ENCODE assay signal across 9 mouse cellular contexts in the genomic region with DNA sequence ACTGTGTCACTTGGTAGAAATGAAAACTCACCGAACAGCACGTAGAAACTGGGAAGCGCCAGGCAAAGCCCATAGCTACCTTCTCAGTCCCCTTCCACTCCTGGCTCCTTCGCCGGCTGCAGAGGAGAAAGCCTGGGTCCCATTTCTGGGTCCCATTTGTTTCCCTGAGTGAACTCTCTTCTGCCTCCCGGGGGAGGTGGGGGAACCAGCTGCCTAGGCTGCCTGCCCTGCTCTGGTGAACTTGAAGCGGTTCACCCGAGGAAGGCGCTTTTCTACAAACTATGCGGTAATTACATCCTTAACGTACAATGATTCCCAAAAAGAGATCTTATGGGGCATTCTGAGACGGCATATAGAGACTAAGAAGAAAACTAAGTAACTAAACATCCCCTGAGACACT. TPM values are rescaled to one million over a fixed set of nuclear protein-coding genes. Genes with fewer than 3 reads are reported as not detected.
A peak's percentile ranks its signal among the peaks of the same experiment; 100 is the strongest.
DNase-seq lines count a peak whose midpoint lies in the region; ATAC-seq and TF ChIP-seq lines count a peak whose summit lies in the region.
"Had no signal": no experiment of that assay in that cellular context is flagged by ENCODE, and none has a peak within 500 bp of the region (broad histone marks: within the 10 kb centered on the region; RNA-seq: fewer than 3 reads in every experiment).

No protein-coding gene starts in this region.

- no peak for TF ChIP-seq CTCF in midbrain, postnatal 0 days (IDR thresholded peaks at IDR 0.05)

- peaks cover 48% of the 10 kb centered on the region for H3K4me1 ChIP-seq in kidney, embryonic 16.5 days (ENCODE audit: insufficient read depth, low read length)
- peaks cover 22% of the 10 kb centered on the region for H3K4me1 ChIP-seq in embryonic facial prominence, embryonic 13.5 days
- H3K4me1 ChIP-seq in intestine, embryonic 14.5 days (replicated peaks; ENCODE audit: control insufficient read depth, insufficient read depth, low read length) = peaks cover 21% of the 10 kb centered on the region
- H3K4me1 ChIP-seq in midbrain, postnatal 0 days (ENCODE audit: insufficient read depth, low read length) = no peaks in the 10 kb centered on the region

- peak overlapping the region; percentile 90 for H3K27ac ChIP-seq in kidney, embryonic 16.5 days (ENCODE audit: low read length)
- H3K27ac ChIP-seq in embryonic facial prominence, embryonic 13.5 days = peak overlapping the region; percentile 75
- H3K27ac ChIP-seq in intestine, embryonic 14.5 days (ENCODE audit: low read depth) = peak overlapping the region; percentile 89
- H3K27ac ChIP-seq in midbrain, postnatal 0 days (ENCODE audit: low read depth, low read length) = no peak overlapping the region

- H3K36me3 ChIP-seq in kidney, embryonic 16.5 days (ENCODE audit: insufficient read depth, low read length) = no peaks in the 10 kb centered on the region
- no peaks in the 10 kb centered on the region for H3K36me3 ChIP-seq in embryonic facial prominence, embryonic 13.5 days
- no peaks in the 10 kb centered on the region for H3K36me3 ChIP-seq in intestine, embryonic 14.5 days (ENCODE audit: control insufficient read depth, insufficient read depth, low read length)
- no peaks in the 10 kb centered on the region for H3K36me3 ChIP-seq in midbrain, postnatal 0 days (ENCODE audit: insufficient read depth, low read length)

- H3K9me3 ChIP-seq in kidney, embryonic 16.5 days (ENCODE audit: low read length) = no peaks in the 10 kb centered on the region
- no peaks in the 10 kb centered on the region for H3K9me3 ChIP-seq in embryonic facial prominence, embryonic 13.5 days
- no peaks in the 10 kb centered on the region for H3K9me3 ChIP-seq in intestine, embryonic 14.5 days (ENCODE audit: control insufficient read depth, low read length)
- H3K9me3 ChIP-seq in midbrain, postnatal 0 days (ENCODE audit: low read length) = no peaks in the 10 kb centered on the region

- no peak for DNase-seq in kidney, adult 18-20 months
- peak; percentile 68 for DNase-seq in intestine, embryonic 14.5 days (ENCODE audit: low spot score)
- no peak for DNase-seq in midbrain, postnatal 0 days (ENCODE audit: low spot score)
- no peak for DNase-seq in right cerebral cortex, postnatal 10 days (ENCODE audit: low spot score in 2 of 2)
- DNase-seq in adrenal gland, postnatal 25 days = no peak

- H3K4me2 ChIP-seq in kidney, embryonic 16.5 days (replicated peaks; ENCODE audit: low read depth, low read length) = peak overlapping the region; percentile 90
- peak overlapping the region; percentile 90 for H3K4me2 ChIP-seq in embryonic facial prominence, embryonic 13.5 days
- H3K4me2 ChIP-seq in intestine, embryonic 14.5 days (ENCODE audit: low read length) = peak overlapping the region; percentile 75
- H3K4me2 ChIP-seq in midbrain, postnatal 0 days (ENCODE audit: low read depth, low read length, poor library complexity, severe bottlenecking) = peak overlapping the region; percentile 49; the same call in 1 of the 2 replicates

- 3% methylated on average over 12 of the region's 12 CpGs for WGBS in kidney, embryonic 16.5 days
- 1% methylated on average over 12 of the region's 12 CpGs for WGBS in embryonic facial prominence, embryonic 13.5 days
- WGBS in intestine, embryonic 14.5 days = 4% methylated on average over 12 of the region's 12 CpGs
- WGBS in midbrain, postnatal 0 days = 10% methylated on average over 12 of the region's 12 CpGs

- no peak; the same call in 1 of the 2 replicates for ATAC-seq in kidney, embryonic 16.5 days (ENCODE audit: low FRiP score, low TSS enrichment)
- no peak for ATAC-seq in embryonic facial prominence, embryonic 13.5 days (ENCODE audit: insufficient number of reproducible peaks, insufficient read depth, low FRiP score, low TSS enrichment, low read depth)
- no peak for ATAC-seq in intestine, embryonic 14.5 days (replicated peaks; ENCODE audit: low FRiP score, low TSS enrichment, low read depth)
- ATAC-seq in midbrain, postnatal 0 days (ENCODE audit: low FRiP score) = no peak
- no peak for ATAC-seq in inflammation-experienced regulatory T-cells, adult 6 months

- H3K27me3 ChIP-seq in kidney, embryonic 16.5 days (ENCODE audit: insufficient read depth, low read length) = no peaks in the 10 kb centered on the region; the same call in 1 of the 2 replicates
- peaks cover 64% of the 10 kb centered on the region for H3K27me3 ChIP-seq in embryonic facial prominence, embryonic 13.5 days
- peaks cover 15% of the 10 kb centered on the region; the same call in 1 of the 2 replicates for H3K27me3 ChIP-seq in intestine, embryonic 14.5 days (replicated peaks; ENCODE audit: control insufficient read depth, insufficient read depth, low read length)
- H3K27me3 ChIP-seq in midbrain, postnatal 0 days (ENCODE audit: insufficient read depth, low read length) = peaks cover 31% of the 10 kb centered on the region

- H3K4me3 ChIP-seq in kidney, embryonic 16.5 days (ENCODE audit: low read length) = peak overlapping the region; percentile 64
- peak overlapping the region; percentile 54 for H3K4me3 ChIP-seq in embryonic facial prominence, embryonic 13.5 days
- H3K4me3 ChIP-seq in intestine, embryonic 14.5 days (ENCODE audit: low read depth, low read length) = peak overlapping the region; percentile 56
- no peak overlapping the region for H3K4me3 ChIP-seq in midbrain, postnatal 0 days (ENCODE audit: low read depth, low read length)

- peak overlapping the region; percentile 85 for H3K9ac ChIP-seq in kidney, embryonic 16.5 days (replicated peaks; ENCODE audit: low read length)
- H3K9ac ChIP-seq in embryonic facial prominence, embryonic 13.5 days = peak overlapping the region; percentile 69
- H3K9ac ChIP-seq in intestine, embryonic 14.5 days (ENCODE audit: low read length) = peak overlapping the region; percentile 65
- no peak overlapping the region for H3K9ac ChIP-seq in midbrain, postnatal 0 days (replicated peaks; ENCODE audit: low read length, poor library complexity, severe bottlenecking)

RNA-seq across cellular contexts. Expression of a gene that starts 0.8 kb away (rescaled TPM):
- 78.6 and 84.8 TPM in 2 replicates for polyA plus RNA-seq in kidney, embryonic 16.5 days (2015; fragmentation: Nextera tagmentation; extraction: Ambion mirVana)
- polyA plus RNA-seq in embryonic facial prominence, embryonic 13.5 days (2015; fragmentation: Nextera tagmentation; extraction: Ambion mirVana) = 9.5 and 12.1 TPM in 2 replicates
- 27.5 and 33.8 TPM in 2 replicates for polyA plus RNA-seq in intestine, embryonic 14.5 days (2014; fragmentation: Nextera tagmentation; extraction: Ambion mirVana)
- 9.6 and 12.6 TPM in 2 replicates for total RNA-seq in midbrain, postnatal 0 days (2014; rRNA removed)
- polyA plus RNA-seq in midbrain, postnatal 0 days (2015; fragmentation: Nextera tagmentation; extraction: Ambion mirVana) = 8.4 and 9.7 TPM in 2 replicates
- not detected for polyA plus RNA-seq in inflammation-experienced regulatory T-cells, adult 6 months (2017; shearing (Covaris generic))
- not detected in 2 replicates for total RNA-seq in adrenal gland, postnatal 25 days (2021)
- total RNA-seq: common myeloid progenitor, adult 5-6 weeks had no signal

RNA-seq across cellular contexts. Expression of a gene that starts 44.2 kb away (rescaled TPM):
- polyA plus RNA-seq in kidney, embryonic 16.5 days (2015; fragmentation: Nextera tagmentation; extraction: Ambion mirVana) = 21.7 and 24.3 TPM in 2 replicates
- polyA plus RNA-seq in embryonic facial prominence, embryonic 13.5 days (2015; fragmentation: Nextera tagmentation; extraction: Ambion mirVana) = 8.1 and 10.6 TPM in 2 replicates
- 3.2 and 5.0 TPM in 2 replicates for polyA plus RNA-seq in intestine, embryonic 14.5 days (2014; fragmentation: Nextera tagmentation; extraction: Ambion mirVana)
- 1.5 and 3.8 TPM in 2 replicates for total RNA-seq in midbrain, postnatal 0 days (2014; rRNA removed)
- polyA plus RNA-seq in midbrain, postnatal 0 days (2015; fragmentation: Nextera tagmentation; extraction: Ambion mirVana) = 0.38 and 0.49 TPM in 2 replicates
- not detected for polyA plus RNA-seq in inflammation-experienced regulatory T-cells, adult 6 months (2017; shearing (Covaris generic))
- 7.2 and 15.0 TPM in 2 replicates for total RNA-seq in adrenal gland, postnatal 25 days (2021)

RNA-seq across cellular contexts. Expression of a gene that starts 51.4 kb away (rescaled TPM):
- polyA plus RNA-seq in kidney, embryonic 16.5 days (2015; fragmentation: Nextera tagmentation; extraction: Ambion mirVana) = 481 and 498 TPM in 2 replicates
- 507 and 586 TPM in 2 replicates for polyA plus RNA-seq in embryonic facial prominence, embryonic 13.5 days (2015; fragmentation: Nextera tagmentation; extraction: Ambion mirVana)
- 505 and 521 TPM in 2 replicates for polyA plus RNA-seq in intestine, embryonic 14.5 days (2014; fragmentation: Nextera tagmentation; extraction: Ambion mirVana)
- total RNA-seq in midbrain, postnatal 0 days (2014; rRNA removed) = 283 and 376 TPM in 2 replicates
- polyA plus RNA-seq in midbrain, postnatal 0 days (2015; fragmentation: Nextera tagmentation; extraction: Ambion mirVana) = 552 and 640 TPM in 2 replicates
- 100 to 1,000 TPM in 2 of 3 experiments, 10 to 100 TPM in 1; 80.7 to 196 (median 189) TPM for polyA plus RNA-seq in inflammation-experienced regulatory T-cells, adult 6 months (2017; shearing (Covaris generic))
- total RNA-seq in adrenal gland, postnatal 25 days (2021) = 338 and 346 TPM in 2 replicates
